ENCODE assay signal across 11 mouse cellular contexts in the genomic region with DNA sequence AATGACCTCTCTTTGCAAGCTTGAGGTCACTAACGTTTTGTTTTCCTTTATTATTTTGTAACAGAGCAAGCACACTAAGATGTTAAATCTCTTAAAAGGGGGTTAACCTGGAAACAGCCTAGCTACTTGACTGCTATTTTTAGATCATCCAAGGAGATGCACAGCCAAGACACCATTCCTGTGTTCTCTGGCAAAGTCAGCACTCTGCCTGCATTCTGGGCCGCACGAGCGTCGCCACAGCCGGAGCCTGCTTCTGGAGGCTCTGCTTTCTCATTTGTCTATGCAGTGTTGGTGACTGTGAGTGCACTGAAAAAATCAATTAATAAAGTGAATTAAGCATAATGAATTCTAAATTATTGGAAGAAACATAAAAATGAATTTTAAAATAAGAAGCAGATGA.
DNase-seq lines count a peak whose midpoint lies in the region; ATAC-seq and TF ChIP-seq lines count a peak whose summit lies in the region.
"Had no signal": no experiment of that assay in that cellular context is flagged by ENCODE, and none has a peak within 500 bp of the region (broad histone marks: within the 10 kb centered on the region; RNA-seq: fewer than 3 reads in every experiment).

No protein-coding gene starts in this region.

- peaks cover 42% of the 10 kb centered on the region for H3K4me1 ChIP-seq in forebrain, embryonic 12.5 days
- H3K4me1 ChIP-seq in heart, postnatal 0 days (ENCODE audit: control insufficient read depth, insufficient read depth), result peaks cover 26% of the 10 kb centered on the region
- peaks cover 36% of the 10 kb centered on the region for H3K4me1 ChIP-seq in midbrain, embryonic 12.5 days

- peak; percentile 88 for ATAC-seq in frontal cortex, adult (ENCODE audit: low TSS enrichment)
- no peak for ATAC-seq in forebrain, embryonic 12.5 days (ENCODE audit: low FRiP score)
- peak; percentile 53; the same call in 1 of the 2 replicates for ATAC-seq in heart, postnatal 0 days (ENCODE audit: insufficient read depth, low read depth)
- no peak for ATAC-seq in midbrain, embryonic 12.5 days (ENCODE audit: low FRiP score, low read depth)

- H3K27me3 ChIP-seq in forebrain, embryonic 12.5 days, result no peaks in the 10 kb centered on the region
- no peaks in the 10 kb centered on the region for H3K27me3 ChIP-seq in heart, postnatal 0 days (ENCODE audit: control insufficient read depth, insufficient read depth, low read length)
- H3K27me3 ChIP-seq in midbrain, embryonic 12.5 days, result no peaks in the 10 kb centered on the region
- H3K27me3 ChIP-seq: embryonic facial prominence, embryonic 12.5 days; stomach, embryonic 15.5 days had no signal

- no peak overlapping the region for H3K4me3 ChIP-seq in forebrain, embryonic 12.5 days (replicated peaks)
- H3K4me3 ChIP-seq in heart, postnatal 0 days (ENCODE audit: low read depth, low read length), result no peak overlapping the region
- H3K4me3 ChIP-seq in midbrain, embryonic 12.5 days, result no peak overlapping the region
- H3K4me3 ChIP-seq: embryonic facial prominence, embryonic 12.5 days; stomach, embryonic 15.5 days had no signal

- no peak for TF ChIP-seq EP300 in heart, postnatal 0 days (IDR thresholded peaks at IDR 0.05; ENCODE audit: low read depth)

- H3K4me2 ChIP-seq in forebrain, embryonic 12.5 days, result no peak overlapping the region
- H3K4me2 ChIP-seq in heart, postnatal 0 days (ENCODE audit: low read depth, low read length), result no peak overlapping the region
- no peak overlapping the region for H3K4me2 ChIP-seq in midbrain, embryonic 12.5 days (replicated peaks)
- H3K4me2 ChIP-seq: embryonic facial prominence, embryonic 12.5 days; stomach, embryonic 15.5 days had no signal

- no peak for TF ChIP-seq CTCF in heart, postnatal 0 days (IDR thresholded peaks at IDR 0.05; ENCODE audit: low read depth)

- DNase-seq in frontal cortex, postnatal 25 days (ENCODE audit: low spot score in 2 of 2), result no peak
- DNase-seq in heart, postnatal 0 days (ENCODE audit: low spot score), result peak; percentile 28
- no peak for DNase-seq in kidney, postnatal 4 days
- no peak for DNase-seq in urinary bladder, postnatal 36 days (ENCODE audit: low spot score in 2 of 2)
- no peak for DNase-seq in left cerebral cortex, adult 11 months (ENCODE audit: low spot score)

- H3K27ac ChIP-seq in forebrain, embryonic 12.5 days, result peak overlapping the region; percentile 75; the same call in 1 of the 2 replicates
- H3K27ac ChIP-seq in heart, postnatal 0 days (ENCODE audit: low read depth), result peak overlapping the region; percentile 70
- H3K27ac ChIP-seq in midbrain, embryonic 12.5 days (replicated peaks), result peak overlapping the region; percentile 92
- H3K27ac ChIP-seq: embryonic facial prominence, embryonic 12.5 days; liver, embryonic 14.5 days; stomach, embryonic 15.5 days had no signal

- WGBS in forebrain, embryonic 12.5 days, result 62% methylated on average over 6 of the region's 6 CpGs
- WGBS in heart, postnatal 0 days, result 15% methylated on average over 6 of the region's 6 CpGs
- 57% methylated on average over 6 of the region's 6 CpGs for WGBS in midbrain, embryonic 12.5 days

- no peaks in the 10 kb centered on the region for H3K9me3 ChIP-seq in forebrain, embryonic 12.5 days
- H3K9me3 ChIP-seq in heart, postnatal 0 days (replicated peaks; ENCODE audit: control insufficient read depth, low read length), result no peaks in the 10 kb centered on the region
- H3K9me3 ChIP-seq in midbrain, embryonic 12.5 days, result no peaks in the 10 kb centered on the region
- H3K9me3 ChIP-seq: embryonic facial prominence, embryonic 12.5 days; stomach, embryonic 15.5 days had no signal

- no peak overlapping the region for H3K9ac ChIP-seq in forebrain, embryonic 12.5 days
- H3K9ac ChIP-seq in heart, postnatal 0 days (replicated peaks; ENCODE audit: low read depth, low read length), result no peak overlapping the region; the same call in 1 of the 2 replicates
- no peak overlapping the region for H3K9ac ChIP-seq in midbrain, embryonic 12.5 days (replicated peaks)
- H3K9ac ChIP-seq: embryonic facial prominence, embryonic 12.5 days; liver, embryonic 14.5 days; stomach, embryonic 15.5 days had no signal

- no peaks in the 10 kb centered on the region for H3K36me3 ChIP-seq in forebrain, embryonic 12.5 days (replicated peaks)
- H3K36me3 ChIP-seq in heart, postnatal 0 days (replicated peaks; ENCODE audit: control insufficient read depth, insufficient read depth, low read length), result no peaks in the 10 kb centered on the region
- H3K36me3 ChIP-seq in midbrain, embryonic 12.5 days, result no peaks in the 10 kb centered on the region
- H3K36me3 ChIP-seq: embryonic facial prominence, embryonic 12.5 days; stomach, embryonic 15.5 days had no signal

Comparison
In these comparisons a context has a peak if more than half of its experiments do, and no peak if none do; other contexts are left out.
1. ATAC-seq: peak in frontal cortex, adult (single experiment) and heart, postnatal 0 days (single experiment); none in forebrain, embryonic 12.5 days (single experiment) and midbrain, embryonic 12.5 days (single experiment).
2. Peak in every context shown above with its lines, with median percentiles within 50 percentile points of each other: H3K27ac ChIP-seq.